Mouse (Mus musculus) midbrain, embryonic 15.5 days (tissue): ENCODE results near the gene Gpat2. TPM values are rescaled to one million over a fixed set of nuclear protein-coding genes. Genes with fewer than 3 reads are reported as not detected.

ENCODE experiments used
- ATAC-seq: fragments of 200-750 bp; cut with Nextera tagmentation; replicated peaks from 2 replicates; pipeline ENCODE4 v1.8.0; 2017; ENCODE audit warnings: moderate TSS enrichment
- H3K27ac ChIP-seq: fragments of 300-500 bp; sonication (generic); 2 replicates; pipeline ENCODE4 v1.5.1; 2015; ENCODE audit warnings: mild to moderate bottlenecking, inconsistent platforms
- H3K27me3 ChIP-seq: fragments of 300-500 bp; sonication (generic); replicated peaks from 2 replicates; pipeline ENCODE4 v1.6.1; 2015; ENCODE audit warnings: inconsistent platforms
- H3K36me3 ChIP-seq: fragments of 300-500 bp; sonication (generic); replicated peaks from 2 replicates; pipeline ENCODE4 v1.6.1; 2015; ENCODE audit warnings: inconsistent platforms
- H3K4me1 ChIP-seq: fragments of 300-500 bp; sonication (generic); 2 replicates; pipeline ENCODE4 v1.6.1; 2015; ENCODE audit warnings: inconsistent platforms
- H3K4me2 ChIP-seq: fragments of 300-500 bp; sonication (generic); 2 replicates; pipeline ENCODE4 v1.6.1; 2015; ENCODE audit warnings: inconsistent platforms, mild to moderate bottlenecking, moderate library complexity
- H3K4me3 ChIP-seq: fragments of 300-500 bp; sonication (generic); 2 replicates; pipeline ENCODE4 v1.5.1; 2015; ENCODE audit warnings: mild to moderate bottlenecking, inconsistent platforms
- H3K9ac ChIP-seq: fragments of 300-500 bp; sonication (generic); 2 replicates; pipeline ENCODE4 v1.6.1; 2015; ENCODE audit warnings: mild to moderate bottlenecking, inconsistent platforms
- H3K9me3 ChIP-seq: fragments of 300-500 bp; sonication (generic); 2 replicates; pipeline ENCODE4 v1.6.1; 2016; ENCODE audit warnings: inconsistent platforms
- WGBS: fragments of 180-500 bp; shearing (Covaris S2); methylation state at CpG from one replicate; pipeline ENCODE4 v1.1.7; 2015; ENCODE audit warnings: mixed read lengths; 5-methylcytosine and 5-hydroxymethylcytosine counted together
- polyA plus RNA-seq: library from polyadenylated mRNA; unstranded; fragments of >200 nt; fragmentation: Nextera tagmentation; extraction: Ambion mirVana; gene quantifications from 2 replicates; pipeline ENCODE4 v1.2.1, GENCODE M21; 2015

Gpat2 gene
- polyA plus RNA-seq, 1 experiment from 2014 or later, result 0.21 TPM

GRCm38 (mm10) chr2:127398738-127399137 is 26.3 kb upstream of the Gpat2 start:
- ATAC-seq, result no peak
- no peaks in the 10 kb centered on the region for H3K9me3 ChIP-seq
- H3K4me2 ChIP-seq, result no peak overlapping the region
- no peak overlapping the region for H3K4me3 ChIP-seq
- no peak overlapping the region for H3K9ac ChIP-seq
- no peaks in the 10 kb centered on the region for H3K36me3 ChIP-seq
- H3K4me1 ChIP-seq, result no peaks in the 10 kb centered on the region
- no peaks in the 10 kb centered on the region for H3K27me3 ChIP-seq
- WGBS, result 92% methylated on average over 7 of the region's 7 CpGs
- H3K27ac ChIP-seq, result no peak overlapping the region

GRCm38 (mm10) chr2:127411126-127411525 is 13.9 kb upstream of the Gpat2 start:
- no peak overlapping the region for H3K27ac ChIP-seq
- H3K27me3 ChIP-seq, result no peaks in the 10 kb centered on the region
- 84% methylated on average over 6 of the region's 6 CpGs for WGBS
- no peaks in the 10 kb centered on the region for H3K36me3 ChIP-seq
- H3K4me2 ChIP-seq, result no peak overlapping the region
- H3K9ac ChIP-seq, result no peak overlapping the region
- no peaks in the 10 kb centered on the region for H3K9me3 ChIP-seq
- no peaks in the 10 kb centered on the region for H3K4me1 ChIP-seq
- ATAC-seq, result no peak
- H3K4me3 ChIP-seq, result no peak overlapping the region

- Histone ChIP-seq H3K4me3 (no peak overlapping the region), H3K4me1 (no peaks in the 10 kb centered on the region), H3K36me3 (no peaks in the 10 kb centered on the region), H3K9me3 (no peaks in the 10 kb centered on the region), H3K4me2 (no peak overlapping the region), H3K27me3 (no peaks in the 10 kb centered on the region), H3K27ac (no peak overlapping the region), H3K9ac (no peak overlapping the region)
- ATAC-seq, result no peak
- 79% methylated on average over 10 of the region's 10 CpGs for WGBS
These were observed 9.2 kb upstream of the Gpat2 start for GRCm38 (mm10) chr2:127415806-127416205.

- H3K4me2 ChIP-seq, result no peak overlapping the region
- WGBS, result 62% methylated on average over 3 of the region's 3 CpGs
- no peak for ATAC-seq
- H3K9ac ChIP-seq, result no peak overlapping the region
- H3K9me3 ChIP-seq, result no peaks in the 10 kb centered on the region
- H3K4me3 ChIP-seq, result no peak overlapping the region
- no peaks in the 10 kb centered on the region for H3K27me3 ChIP-seq
- no peak overlapping the region for H3K27ac ChIP-seq
- no peaks in the 10 kb centered on the region for H3K36me3 ChIP-seq
- no peaks in the 10 kb centered on the region for H3K4me1 ChIP-seq
These were observed 8.3 kb upstream of the Gpat2 start for GRCm38 (mm10) chr2:127416706-127417105.

- 78% methylated on average over 10 of the region's 10 CpGs for WGBS
- no peaks in the 10 kb centered on the region for H3K27me3 ChIP-seq
- no peak for ATAC-seq
- no peak overlapping the region for H3K9ac ChIP-seq
- H3K9me3 ChIP-seq, result no peaks in the 10 kb centered on the region
- H3K4me1 ChIP-seq, result no peaks in the 10 kb centered on the region
- no peak overlapping the region for H3K4me2 ChIP-seq
- no peak overlapping the region for H3K27ac ChIP-seq
- H3K36me3 ChIP-seq, result no peaks in the 10 kb centered on the region
- H3K4me3 ChIP-seq, result no peak overlapping the region
These were observed 6.6 kb upstream of the Gpat2 start for GRCm38 (mm10) chr2:127418266-127418970.

- no peaks in the 10 kb centered on the region for H3K9me3 ChIP-seq
- 16% methylated on average over 3 of the region's 3 CpGs for WGBS
These were observed 5.2 kb downstream of the Gpat2 start for GRCm38 (mm10) chr2:127430238-127430637.

GRCm38 (mm10) chr2:127433487-127434295 is 8.7 kb downstream of the Gpat2 start:
- 84% methylated on average over 9 of the region's 9 CpGs for WGBS
- no peak overlapping the region for H3K4me3 ChIP-seq
- ATAC-seq, result 0 out of 2 replicates have a peak, but pooled peaks have one; percentile 22

More at GRCm38 (mm10) chr2:127430238-127430637, 5.2 kb downstream of the Gpat2 start:
- 0 out of 2 replicates have a peak, but pooled peaks have one; percentile 31 for ATAC-seq
- H3K9ac ChIP-seq, result no peak overlapping the region
- no peaks in the 10 kb centered on the region for H3K4me1 ChIP-seq
- H3K27ac ChIP-seq, result no peak overlapping the region
- no peaks in the 10 kb centered on the region for H3K27me3 ChIP-seq
- H3K4me2 ChIP-seq, result no peak overlapping the region
- H3K4me3 ChIP-seq, result no peak overlapping the region
- no peaks in the 10 kb centered on the region for H3K36me3 ChIP-seq

GRCm38 (mm10) chr2:127435135-127435534 is 10.1 kb downstream of the Gpat2 start:
- H3K4me3 ChIP-seq, result no peak overlapping the region
- no peak overlapping the region for H3K9ac ChIP-seq
- peaks cover 13% of the 10 kb centered on the region; the same call in 1 of the 2 replicates for H3K36me3 ChIP-seq
- H3K27me3 ChIP-seq, result no peaks in the 10 kb centered on the region
- H3K4me2 ChIP-seq, result no peak overlapping the region
- no peaks in the 10 kb centered on the region for H3K9me3 ChIP-seq
- no peak overlapping the region for H3K27ac ChIP-seq
- WGBS, result 41% methylated on average over 2 of the region's 2 CpGs
- no peak for ATAC-seq
- H3K4me1 ChIP-seq, result no peaks in the 10 kb centered on the region

More at GRCm38 (mm10) chr2:127433487-127434295, 8.7 kb downstream of the Gpat2 start:
- Histone ChIP-seq H3K27me3 (no peaks in the 10 kb centered on the region), H3K9ac (no peak overlapping the region), H3K36me3 (peaks cover 11% of the 10 kb centered on the region; the same call in 1 of the 2 replicates), H3K4me2 (no peak overlapping the region), H3K9me3 (no peaks in the 10 kb centered on the region), H3K27ac (no peak overlapping the region), H3K4me1 (no peaks in the 10 kb centered on the region)

- no peak for ATAC-seq
These were observed 10.6 kb downstream of the Gpat2 start for GRCm38 (mm10) chr2:127435554-127435953.

GRCm38 (mm10) chr2:127437697-127438096 is 12.7 kb downstream of the Gpat2 start:
- Histone ChIP-seq H3K27me3 (no peaks in the 10 kb centered on the region), H3K4me1 (peaks cover 6% of the 10 kb centered on the region), H3K27ac (no peak overlapping the region), H3K9ac (no peak overlapping the region), H3K36me3 (peaks cover 15% of the 10 kb centered on the region; the same call in 1 of the 2 replicates), H3K4me3 (no peak overlapping the region), H3K9me3 (no peaks in the 10 kb centered on the region), H3K4me2 (no peak overlapping the region)
- ATAC-seq, result no peak
- WGBS, result 90% methylated on average over 5 of the region's 5 CpGs

More at GRCm38 (mm10) chr2:127435554-127435953, 10.6 kb downstream of the Gpat2 start:
- H3K4me3 ChIP-seq, result no peak overlapping the region
- no peaks in the 10 kb centered on the region for H3K4me1 ChIP-seq
- no peak overlapping the region for H3K27ac ChIP-seq
- no peaks in the 10 kb centered on the region for H3K9me3 ChIP-seq
- no peaks in the 10 kb centered on the region for H3K27me3 ChIP-seq
- peaks cover 13% of the 10 kb centered on the region; the same call in 1 of the 2 replicates for H3K36me3 ChIP-seq
- no peak overlapping the region for H3K9ac ChIP-seq
- WGBS, result 91% methylated on average over 2 of the region's 2 CpGs
- H3K4me2 ChIP-seq, result no peak overlapping the region

GRCm38 (mm10) chr2:127444055-127444789 is 19.2 kb downstream of the Gpat2 start, which contains the start of gene Fahd2a:
Fahd2a (minus strand) TSS chr2:127444565.
- H3K27ac ChIP-seq, result peak within 1 kb of the TSS; percentile 51; the same call in 1 of the 2 replicates
- ATAC-seq, result peak; percentile 96
- 3% methylated on average over 37 of the region's 37 CpGs for WGBS

GRCm38 (mm10) chr2:127446847-127447246 is 21.8 kb downstream of the Gpat2 start:
- no peak overlapping the region for H3K4me3 ChIP-seq
- 66% methylated on average over 3 of the region's 3 CpGs for WGBS
- peaks cover 24% of the 10 kb centered on the region for H3K4me1 ChIP-seq
- no peak for ATAC-seq
- H3K4me2 ChIP-seq, result no peak overlapping the region
- no peak overlapping the region for H3K27ac ChIP-seq
- no peak overlapping the region for H3K9ac ChIP-seq
- H3K9me3 ChIP-seq, result no peaks in the 10 kb centered on the region
- no peaks in the 10 kb centered on the region for H3K36me3 ChIP-seq
- H3K27me3 ChIP-seq, result no peaks in the 10 kb centered on the region; the same call in 1 of the 2 replicates

More at GRCm38 (mm10) chr2:127444055-127444789, 19.2 kb downstream of the Gpat2 start, which contains the start of gene Fahd2a:
- peak within 1 kb of the TSS; percentile 79 for H3K4me2 ChIP-seq
- no peaks in the 10 kb centered on the region; the same call in 1 of the 2 replicates for H3K27me3 ChIP-seq
- peaks cover 24% of the 10 kb centered on the region for H3K4me1 ChIP-seq
- peak within 1 kb of the TSS; percentile 82 for H3K4me3 ChIP-seq
- H3K9ac ChIP-seq, result peak within 1 kb of the TSS; percentile 78
- H3K9me3 ChIP-seq, result no peaks in the 10 kb centered on the region
- H3K36me3 ChIP-seq, result 0 out of 2 replicates have a peak, but pooled peaks cover 3% of the 10 kb centered on the region
